Mouse (Mus musculus) kidney, adult 2 months (tissue): ENCODE data around the gene Olfr598.
"Not testable (repeated sequence)": the region's sequence is repeated elsewhere in the genome, so short reads cannot be mapped to it uniquely, and the experiment has no call there.

Experiments
- CTCF ChIP-seq: fragments of 200-500 bp; conservative IDR thresholded peaks from 2 replicates; pipeline ENCODE4 v1.5.1; 2011; ENCODE audit warnings: low read depth, mild to moderate bottlenecking, control low read depth, low read length, moderate library complexity, mixed read lengths; ENCODE audit not compliant: insufficient read depth, insufficient read length
- POLR2A ChIP-seq: fragments of 200-500 bp; IDR thresholded peaks from one replicate; pipeline ENCODE4 v1.6.1; 2011; ENCODE audit warnings: low read depth, low read length, control low read depth

GRCm38 (mm10) chr7:103305348-103305747 is 18.0 kb upstream of the Olfr598 start, which contains the start of gene Olfr596:
- not testable (repeated sequence) for TF ChIP-seq POLR2A, CTCF
